Mouse (Mus musculus) lung, postnatal 0 days (tissue): ENCODE measurements around the gene Lmna. TPM values are rescaled to one million over a fixed set of nuclear protein-coding genes. Genes with fewer than 3 reads are reported as not detected.

Experiments used
- ATAC-seq: fragments of 200-750 bp; cut with Nextera tagmentation; 2 replicates; pipeline ENCODE4 v1.8.0; 2017; ENCODE audit warnings: moderate library complexity
- DNase-seq: peaks from one replicate; pipeline ENCODE4 v3.0.0-alpha.2; 2016; ENCODE audit warnings: low spot score
- H3K27ac ChIP-seq: fragments of 300-500 bp; sonication (generic); 2 replicates; pipeline ENCODE4 v1.5.1; 2014; ENCODE audit warnings: antibody characterized with exemption, mild to moderate bottlenecking, low read length, mixed read lengths
- H3K27me3 ChIP-seq: fragments of 300-500 bp; sonication (generic); replicated peaks from 2 replicates; pipeline ENCODE4 v1.6.1; 2014; ENCODE audit warnings: low read length, mixed read lengths; ENCODE audit not compliant: insufficient read depth
- H3K36me3 ChIP-seq: fragments of 300-500 bp; sonication (generic); 2 replicates; pipeline ENCODE4 v1.6.1; 2014; ENCODE audit warnings: low read length, mixed read lengths; ENCODE audit not compliant: insufficient read depth
- H3K4me1 ChIP-seq: fragments of 300-500 bp; sonication (generic); 2 replicates; pipeline ENCODE4 v1.6.1; 2014; ENCODE audit warnings: antibody characterized with exemption, low read depth, low read length, mixed read lengths; ENCODE audit not compliant: insufficient read depth
- H3K4me2 ChIP-seq: fragments of 300-500 bp; sonication (generic); replicated peaks from 2 replicates; pipeline ENCODE4 v1.6.1; 2014; ENCODE audit warnings: low read depth, mild to moderate bottlenecking, low read length, moderate library complexity, mixed read lengths
- H3K4me3 ChIP-seq: fragments of 300-500 bp; sonication (generic); 2 replicates; pipeline ENCODE4 v1.5.1; 2014; ENCODE audit warnings: low read depth, low read length
- H3K9ac ChIP-seq: fragments of 300-500 bp; sonication (generic); replicated peaks from 2 replicates; pipeline ENCODE4 v1.6.1; 2014; ENCODE audit warnings: low read depth, mild to moderate bottlenecking
- H3K9me3 ChIP-seq: fragments of 300-500 bp; sonication (generic); 2 replicates; pipeline ENCODE4 v1.6.1; 2016; ENCODE audit warnings: low read length, mixed read lengths
- CTCF ChIP-seq: IDR thresholded peaks from 2 replicates; pipeline ENCODE4 v1.5.1; 2016; ENCODE audit warnings: antibody characterized with exemption, mild to moderate bottlenecking
- EP300 ChIP-seq: IDR thresholded peaks from 2 replicates; pipeline ENCODE4 v1.6.1; 2016; ENCODE audit warnings: antibody characterized with exemption, mild to moderate bottlenecking, control low read depth
- WGBS: fragments of 180-500 bp; shearing (Covaris S2); extraction: QIAGEN DNeasy Blood & Tissue Kit; methylation state at CpG from one replicate; pipeline ENCODE4 v1.1.7; 2014; 5-methylcytosine and 5-hydroxymethylcytosine counted together
- polyA plus RNA-seq: library from polyadenylated mRNA; unstranded; fragments of >200 nt; fragmentation: Nextera tagmentation; extraction: Ambion mirVana; gene quantifications from 2 replicates; pipeline ENCODE4 v1.2.1, GENCODE M21; 2015

Lmna gene
- polyA plus RNA-seq, 1 experiment from 2014 or later: 216 TPM

GRCm38 (mm10) chr3:88535005-88535404 is 25.2 kb upstream of the Lmna start:
- Histone ChIP-seq H3K36me3 (no peaks in the 10 kb centered on the region), H3K4me3 (no peak overlapping the region), H3K4me2 (no peak overlapping the region), H3K9ac (no peak overlapping the region), H3K4me1 (peaks cover 15% of the 10 kb centered on the region; the same call in 1 of the 2 replicates), H3K27me3 (no peaks in the 10 kb centered on the region), H3K9me3 (no peaks in the 10 kb centered on the region), H3K27ac (no peak overlapping the region)
- DNase-seq: no peak
- 58% methylated on average over 3 of the region's 3 CpGs for WGBS
- no peak for ATAC-seq
- TF ChIP-seq EP300: no peak
- no peak for TF ChIP-seq CTCF

GRCm38 (mm10) chr3:88533706-88534105 is 23.9 kb upstream of the Lmna start:
- peak; percentile 4 for DNase-seq
- H3K9me3 ChIP-seq: no peaks in the 10 kb centered on the region
- H3K36me3 ChIP-seq: no peaks in the 10 kb centered on the region
- H3K4me1 ChIP-seq: peaks cover 22% of the 10 kb centered on the region; the same call in 1 of the 2 replicates
- 2% methylated on average over 4 of the region's 5 CpGs for WGBS
- H3K27me3 ChIP-seq: no peaks in the 10 kb centered on the region
- H3K4me2 ChIP-seq: peak overlapping the region; percentile 98
- no peak overlapping the region for H3K9ac ChIP-seq
- ATAC-seq: no peak
- no peak for TF ChIP-seq CTCF
- TF ChIP-seq EP300: no peak
- H3K27ac ChIP-seq: no peak overlapping the region
- peak overlapping the region; percentile 79; the same call in 1 of the 2 replicates for H3K4me3 ChIP-seq

GRCm38 (mm10) chr3:88532689-88533511 is 23.1 kb upstream of the Lmna start:
- peak overlapping the region; percentile 65 for H3K9ac ChIP-seq
- no peak for ATAC-seq
- DNase-seq: peak; percentile 36
- no peaks in the 10 kb centered on the region for H3K36me3 ChIP-seq
- TF ChIP-seq EP300: no peak
- no peak for TF ChIP-seq CTCF
- H3K27ac ChIP-seq: no peak overlapping the region
- peak overlapping the region; percentile 98 for H3K4me2 ChIP-seq
- 1% methylated on average over 34 of the region's 40 CpGs for WGBS
- H3K27me3 ChIP-seq: no peaks in the 10 kb centered on the region
- peak overlapping the region; percentile 79 for H3K4me3 ChIP-seq
- H3K9me3 ChIP-seq: no peaks in the 10 kb centered on the region
- peaks cover 22% of the 10 kb centered on the region; the same call in 1 of the 2 replicates for H3K4me1 ChIP-seq

GRCm38 (mm10) chr3:88532299-88532674 is 22.5 kb upstream of the Lmna start, which contains the start of gene Mex3a:
Gene Mex3a, plus strand, starts transcription at chr3:88532395.
- ATAC-seq (no peak), DNase-seq (peak; percentile 10)
- Histone ChIP-seq H3K9me3 (no peaks in the 10 kb centered on the region), H3K4me2 (peak within 1 kb of the TSS; percentile 98), H3K4me3 (peak within 1 kb of the TSS; percentile 79), H3K4me1 (peaks cover 22% of the 10 kb centered on the region; the same call in 1 of the 2 replicates), H3K27ac (peak within 1 kb of the TSS; percentile 79), H3K36me3 (no peaks in the 10 kb centered on the region), H3K27me3 (no peaks in the 10 kb centered on the region), H3K9ac (peak within 1 kb of the TSS; percentile 65)
- 2% methylated on average over 7 of the region's 31 CpGs for WGBS
- TF ChIP-seq EP300: no peak
- no peak for TF ChIP-seq CTCF

- TF ChIP-seq EP300 (0 out of 2 replicates have a peak, but pooled peaks have one; percentile 30), CTCF (no peak; the same call in 1 of the 2 replicates)
- DNase-seq (peak; percentile 87), ATAC-seq (peak; percentile 82)
- no peaks in the 10 kb centered on the region for H3K27me3 ChIP-seq
- H3K27ac ChIP-seq: peak overlapping the region; percentile 79
- H3K9me3 ChIP-seq: no peaks in the 10 kb centered on the region
- H3K36me3 ChIP-seq: no peaks in the 10 kb centered on the region
- 1% methylated on average over 52 of the region's 63 CpGs for WGBS
- peak overlapping the region; percentile 65 for H3K9ac ChIP-seq
- peak overlapping the region; percentile 98 for H3K4me2 ChIP-seq
- H3K4me1 ChIP-seq: peaks cover 16% of the 10 kb centered on the region; the same call in 1 of the 2 replicates
- H3K4me3 ChIP-seq: peak overlapping the region; percentile 79
Observed at GRCm38 (mm10) chr3:88531348-88532298, 21.9 kb upstream of the Lmna start.
